Mouse (Mus musculus) midbrain, embryonic 10.5 days (tissue): ENCODE measurements around the gene Olfr525. TPM values are rescaled to one million over a fixed set of nuclear protein-coding genes. Genes with fewer than 3 reads are reported as not detected.

Experiments
- DNase-seq: peaks from one replicate; pipeline ENCODE4 v3.0.0-alpha.2; 2017; ENCODE audit warnings: low spot score
- H3K27ac ChIP-seq: fragments of 300-500 bp; sonication (generic); replicated peaks from 2 replicates; pipeline ENCODE4 v1.5.1; 2016; ENCODE audit warnings: mild to moderate bottlenecking
- H3K27me3 ChIP-seq: fragments of 300-500 bp; sonication (generic); 2 replicates; pipeline ENCODE4 v1.6.1; 2016; ENCODE audit warnings: low read depth, mild to moderate bottlenecking; ENCODE audit not compliant: poor library complexity, severe bottlenecking
- H3K36me3 ChIP-seq: fragments of 300-500 bp; sonication (generic); 2 replicates; pipeline ENCODE4 v1.6.1; 2016; ENCODE audit warnings: mild to moderate bottlenecking, moderate library complexity
- H3K4me1 ChIP-seq: fragments of 300-500 bp; sonication (generic); 2 replicates; pipeline ENCODE4 v1.6.1; 2016
- H3K4me3 ChIP-seq: fragments of 300-500 bp; sonication (generic); 2 replicates; pipeline ENCODE4 v1.5.1; 2016; ENCODE audit warnings: mild to moderate bottlenecking, moderate library complexity
- H3K9me3 ChIP-seq: fragments of 300-500 bp; sonication (generic); replicated peaks from 2 replicates; pipeline ENCODE4 v1.6.1; 2016; ENCODE audit warnings: mild to moderate bottlenecking
- WGBS: fragments of 180-500 bp; shearing (Covaris S2); methylation state at CpG from one replicate; pipeline ENCODE4 v1.1.7; 2016; 5-methylcytosine and 5-hydroxymethylcytosine counted together
- polyA plus RNA-seq: library from polyadenylated mRNA; unstranded; fragments of >200 nt; fragmentation: Nextera tagmentation; extraction: Ambion mirVana; gene quantifications from 2 replicates; pipeline ENCODE4 v1.2.1, GENCODE M21; 2016

Olfr525 gene
- polyA plus RNA-seq, result not detected in 2 replicates

DNA sequence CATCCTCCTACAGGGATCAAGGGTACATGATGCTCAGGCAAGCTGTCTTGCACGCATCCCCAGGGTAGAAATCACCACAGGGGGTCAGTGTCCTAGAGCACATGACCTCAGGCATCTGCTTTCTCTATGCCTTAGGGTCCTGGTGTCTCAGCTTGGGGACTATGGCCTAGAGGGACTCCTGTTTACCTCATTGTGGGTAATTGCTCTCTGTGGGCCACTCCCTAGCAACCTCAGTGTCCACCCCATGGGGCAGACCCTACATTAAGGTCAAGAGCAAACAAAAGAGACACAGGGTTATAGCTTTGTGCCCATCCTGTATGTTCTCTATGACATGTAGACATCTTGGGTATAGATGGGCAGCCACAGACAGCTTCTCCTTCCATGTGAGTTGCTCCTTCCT is at the start of gene Olfr525:
Olfr525 (plus strand) TSS at position 301 of the 400 bp plus-strand sequence.
- DNase-seq, result no peak
- Histone ChIP-seq H3K9me3 (no peaks in the 10 kb centered on the region), H3K36me3 (no peaks in the 10 kb centered on the region), H3K27me3 (no peaks in the 10 kb centered on the region), H3K27ac (no peak within 1 kb of the TSS), H3K4me1 (no peaks in the 10 kb centered on the region), H3K4me3 (no peak within 1 kb of the TSS)
- WGBS, result 62% methylated on average over 1 of the region's 1 CpGs

DNA sequence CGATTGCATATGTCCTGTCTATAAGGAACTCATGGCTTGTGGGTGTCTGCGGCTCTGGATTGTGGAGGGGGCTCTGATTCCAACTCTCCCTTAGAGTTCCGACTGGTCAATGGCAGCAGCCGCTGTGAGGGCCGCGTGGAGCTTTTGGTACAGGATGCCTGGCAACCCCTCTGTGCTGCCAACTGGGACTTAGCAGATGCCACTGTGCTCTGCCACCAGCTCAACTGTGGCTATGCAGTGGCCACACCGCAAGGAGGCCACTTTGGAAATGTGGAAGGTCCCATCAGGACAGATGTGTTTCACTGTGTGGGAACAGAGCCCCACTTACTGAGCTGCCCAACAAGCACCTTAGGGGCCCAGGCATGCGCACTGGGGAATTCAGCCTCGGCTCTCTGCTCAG is 24.9 kb upstream of the Olfr525 start:
- H3K4me1 ChIP-seq, result no peaks in the 10 kb centered on the region
- no peak for DNase-seq
- no peak overlapping the region for H3K4me3 ChIP-seq
- no peaks in the 10 kb centered on the region for H3K9me3 ChIP-seq
- no peaks in the 10 kb centered on the region for H3K27me3 ChIP-seq
- 91% methylated on average over 9 of the region's 9 CpGs for WGBS
- no peaks in the 10 kb centered on the region for H3K36me3 ChIP-seq
- no peak overlapping the region for H3K27ac ChIP-seq

DNA sequence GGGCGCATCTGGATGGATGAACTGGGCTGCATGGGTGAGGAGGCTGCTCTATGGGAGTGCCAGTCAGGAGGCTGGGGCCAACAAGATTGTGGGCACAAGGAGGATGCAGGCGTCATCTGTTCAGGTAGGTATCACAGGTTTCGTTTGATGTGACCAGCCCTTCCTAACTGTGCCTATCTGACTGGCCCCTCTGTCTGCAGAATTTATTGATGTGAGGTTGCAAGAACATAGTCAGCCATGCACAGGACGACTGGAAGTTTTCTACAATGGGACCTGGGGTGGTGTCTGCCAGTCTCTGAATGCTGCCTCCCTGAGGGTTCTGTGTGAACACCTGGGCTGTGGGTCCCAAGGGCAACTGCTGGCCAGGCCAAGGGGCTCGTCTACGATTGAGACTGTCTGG is 23.8 kb upstream of the Olfr525 start:
- Histone ChIP-seq H3K4me3 (no peak overlapping the region), H3K4me1 (no peaks in the 10 kb centered on the region), H3K27ac (no peak overlapping the region), H3K9me3 (no peaks in the 10 kb centered on the region), H3K36me3 (no peaks in the 10 kb centered on the region), H3K27me3 (no peaks in the 10 kb centered on the region)
- no peak for DNase-seq
- WGBS, result 86% methylated on average over 6 of the region's 6 CpGs

DNA sequence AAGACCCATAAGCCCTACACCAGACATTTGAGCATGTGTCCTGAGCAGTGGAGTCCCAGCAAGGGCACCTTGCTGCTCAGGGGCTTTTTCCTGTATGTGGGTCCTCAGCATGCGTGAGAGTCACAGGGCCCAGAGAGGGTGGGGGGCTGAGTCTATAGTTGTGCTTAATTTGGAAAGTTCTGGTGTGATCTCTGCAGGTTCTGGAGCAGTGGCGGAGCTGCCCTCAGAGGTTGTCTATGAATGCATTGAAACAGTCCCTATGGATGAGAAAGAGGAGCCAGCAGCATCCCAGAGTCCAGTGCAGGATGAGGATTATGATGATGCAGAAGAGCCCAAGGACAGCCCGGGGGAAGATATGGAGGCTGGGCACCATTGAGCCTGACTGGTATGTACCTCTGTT is 21.2 kb upstream of the Olfr525 start:
- no peaks in the 10 kb centered on the region for H3K36me3 ChIP-seq
- WGBS, result 87% methylated on average over 3 of the region's 3 CpGs

DNA sequence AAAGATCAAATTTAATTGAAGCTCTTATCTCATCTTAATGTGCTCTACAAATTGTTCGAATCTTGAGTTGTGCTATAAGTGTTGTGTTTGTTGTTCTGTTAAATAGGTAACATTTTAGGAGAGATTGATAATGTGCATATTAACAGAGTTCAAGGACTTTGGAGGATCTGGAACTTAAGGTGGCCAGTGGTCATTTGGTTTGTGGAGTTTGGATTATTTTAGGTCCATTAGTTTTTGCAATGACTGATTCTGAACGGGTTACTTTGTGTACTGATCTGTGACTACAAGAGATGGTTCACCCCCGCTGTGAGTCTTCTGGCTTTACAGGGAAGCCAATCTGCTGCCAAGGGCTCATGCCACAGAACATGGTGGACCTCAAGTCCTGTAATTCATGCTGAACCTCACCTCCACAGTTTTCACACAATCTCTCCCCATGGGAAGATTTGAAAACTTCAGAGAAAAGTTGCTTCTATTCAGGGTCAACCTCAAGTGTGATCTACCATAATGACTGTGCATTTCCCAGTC is 735 bp upstream of the Olfr525 start:
- H3K9me3 ChIP-seq, result no peaks in the 10 kb centered on the region
- no peak for DNase-seq
- no peaks in the 10 kb centered on the region for H3K4me1 ChIP-seq
- WGBS, result 81% methylated on average over 3 of the region's 3 CpGs
- no peaks in the 10 kb centered on the region for H3K36me3 ChIP-seq
- no peak overlapping the region for H3K27ac ChIP-seq
- no peak overlapping the region for H3K4me3 ChIP-seq
- no peaks in the 10 kb centered on the region for H3K27me3 ChIP-seq

More for the DNA sequence above, 21.2 kb upstream of the Olfr525 start:
- Histone ChIP-seq H3K4me3 (no peak overlapping the region), H3K27ac (no peak overlapping the region), H3K9me3 (no peaks in the 10 kb centered on the region), H3K27me3 (no peaks in the 10 kb centered on the region), H3K4me1 (no peaks in the 10 kb centered on the region)
- no peak for DNase-seq

DNA sequence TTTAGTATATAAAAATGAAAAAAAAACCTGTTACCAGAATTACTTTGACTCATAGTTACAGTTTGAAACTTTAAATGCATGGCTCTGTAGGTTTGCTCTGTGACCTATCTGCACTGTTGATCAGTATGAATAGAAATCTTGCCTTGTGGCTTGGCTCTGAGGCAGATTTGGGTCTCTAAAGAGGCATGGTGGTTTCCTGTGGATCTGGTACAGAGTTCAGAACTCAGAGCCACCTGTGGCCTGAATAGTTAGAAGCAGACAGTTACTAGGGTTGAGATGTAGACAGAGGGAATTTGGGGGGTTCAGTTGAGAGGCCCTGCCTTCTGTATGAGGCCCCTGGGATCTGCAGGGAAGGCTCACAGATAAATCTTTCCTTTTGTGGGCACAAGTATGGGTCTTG is 477 bp downstream of the Olfr525 start:
- Histone ChIP-seq H3K36me3 (no peaks in the 10 kb centered on the region), H3K4me1 (no peaks in the 10 kb centered on the region), H3K27ac (no peak overlapping the region), H3K9me3 (no peaks in the 10 kb centered on the region), H3K27me3 (no peaks in the 10 kb centered on the region), H3K4me3 (no peak overlapping the region)
- DNase-seq, result no peak

DNA sequence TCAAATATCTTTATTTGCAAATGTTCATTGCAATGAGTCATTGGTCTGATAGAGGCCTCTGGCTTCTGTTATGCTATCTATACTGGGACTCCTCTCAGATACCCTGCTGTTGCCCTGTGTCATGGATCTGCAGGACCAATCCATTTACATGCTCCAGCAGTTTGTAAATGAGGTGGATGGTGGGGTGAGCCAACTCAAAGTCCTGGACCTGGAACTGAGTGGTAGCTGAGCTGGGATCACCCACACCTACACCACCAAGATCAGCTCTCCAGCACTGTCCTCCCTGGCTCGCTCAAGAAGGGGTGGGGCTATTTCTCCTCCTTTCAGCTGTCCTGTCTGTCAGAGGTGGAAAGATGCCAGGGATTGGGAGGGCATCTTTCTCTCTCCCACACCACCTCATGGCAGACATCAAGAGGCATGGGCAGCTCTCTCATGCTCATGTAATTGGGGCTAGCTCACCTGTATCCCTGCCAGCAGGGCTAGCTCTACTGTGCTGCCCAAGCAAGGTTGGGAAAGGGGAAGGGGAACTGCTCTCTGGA is 9.2 kb downstream of the Olfr525 start:
- WGBS, result 53% methylated on average over 1 of the region's 1 CpGs
- Histone ChIP-seq H3K9me3 (no peaks in the 10 kb centered on the region), H3K4me1 (no peaks in the 10 kb centered on the region), H3K36me3 (no peaks in the 10 kb centered on the region), H3K4me3 (no peak overlapping the region), H3K27me3 (no peaks in the 10 kb centered on the region), H3K27ac (no peak overlapping the region)
- DNase-seq, result no peak

DNA sequence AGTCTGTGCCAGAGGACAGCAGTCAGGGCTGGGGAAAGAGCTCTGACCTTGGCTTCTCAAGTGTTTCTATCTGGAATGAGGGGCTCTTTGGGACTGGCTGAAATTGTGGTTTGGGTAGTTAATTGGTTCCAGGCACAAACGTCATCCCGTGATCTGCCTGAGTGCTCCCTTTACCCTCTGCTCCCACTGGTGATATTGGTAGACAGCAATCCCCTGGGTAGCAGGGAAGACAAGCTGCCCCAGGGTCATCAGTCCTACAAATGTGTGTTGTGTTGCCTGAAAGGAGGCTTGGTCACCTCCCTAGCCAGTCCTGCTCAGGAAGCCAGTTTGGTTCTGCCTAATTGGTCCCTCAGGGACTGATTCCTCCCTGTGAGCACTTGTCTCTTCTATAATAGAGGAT is 13.1 kb downstream of the Olfr525 start, which contains the start of gene Olfr527:
Olfr527 (plus strand) TSS at position 301 of the 400 bp plus-strand sequence.
- no peaks in the 10 kb centered on the region for H3K36me3 ChIP-seq
- H3K4me3 ChIP-seq, result no peak within 1 kb of the TSS
- no peaks in the 10 kb centered on the region for H3K27me3 ChIP-seq
- H3K4me1 ChIP-seq, result no peaks in the 10 kb centered on the region
- WGBS, result 77% methylated on average over 2 of the region's 2 CpGs
- H3K27ac ChIP-seq, result no peak within 1 kb of the TSS
- H3K9me3 ChIP-seq, result no peaks in the 10 kb centered on the region
- no peak for DNase-seq

DNA sequence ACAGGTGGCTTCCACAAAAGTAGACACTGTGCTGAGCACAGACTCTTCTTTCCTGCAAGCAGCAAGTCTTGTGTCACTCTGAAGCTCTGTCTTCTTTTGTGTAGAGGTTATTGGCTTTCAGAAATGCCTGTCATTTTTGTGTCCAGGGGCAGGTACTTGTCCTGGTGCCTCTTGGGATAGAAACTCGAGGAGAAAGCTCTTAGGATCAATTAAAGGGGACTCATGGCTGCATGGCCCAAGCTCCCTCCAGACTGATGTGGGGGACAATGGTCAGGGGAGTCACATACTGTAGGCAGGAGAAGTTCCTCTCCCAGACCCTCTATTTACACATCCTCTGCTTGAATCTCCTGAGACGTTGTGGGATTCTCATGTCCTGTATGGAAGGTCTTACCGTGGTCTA is 40.9 kb downstream of the Olfr525 start, which contains the start of gene Olfr60:
Olfr60 (minus strand) TSS at position 101 of the 400 bp plus-strand sequence.
- Histone ChIP-seq H3K4me3 (no peak within 1 kb of the TSS), H3K4me1 (no peaks in the 10 kb centered on the region), H3K27ac (no peak within 1 kb of the TSS), H3K9me3 (no peaks in the 10 kb centered on the region), H3K27me3 (no peaks in the 10 kb centered on the region), H3K36me3 (no peaks in the 10 kb centered on the region)
- no peak for DNase-seq
- WGBS, result 80% methylated on average over 3 of the region's 3 CpGs

DNA sequence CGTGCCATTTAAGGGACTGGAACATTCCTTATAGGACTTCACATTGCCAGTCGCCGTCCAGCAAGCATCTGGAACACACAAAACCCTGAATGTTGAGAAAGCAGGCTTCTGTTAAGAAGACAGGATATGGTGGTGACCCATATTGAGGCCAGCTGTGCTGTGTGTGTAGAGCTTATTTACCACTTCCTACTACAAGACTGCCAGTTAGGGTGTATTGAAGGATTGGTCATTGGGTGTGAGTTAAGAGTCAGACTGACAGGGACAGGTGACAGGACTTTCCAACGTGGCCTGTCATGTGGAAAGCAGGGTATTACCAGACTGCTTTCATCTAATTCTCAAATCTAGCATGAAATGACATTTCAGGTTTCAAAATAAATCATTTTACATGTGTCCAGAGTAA is 53.6 kb downstream of the Olfr525 start:
- no peak overlapping the region for H3K27ac ChIP-seq
- H3K4me1 ChIP-seq, result no peaks in the 10 kb centered on the region
- H3K27me3 ChIP-seq, result no peaks in the 10 kb centered on the region
- no peaks in the 10 kb centered on the region for H3K9me3 ChIP-seq
- whole genome bisulfite sequencing, result 74% methylated on average over 4 of the region's 4 CpGs
- no peaks in the 10 kb centered on the region for H3K36me3 ChIP-seq
- no peak overlapping the region for H3K4me3 ChIP-seq
- no peak for DNase-seq

DNA sequence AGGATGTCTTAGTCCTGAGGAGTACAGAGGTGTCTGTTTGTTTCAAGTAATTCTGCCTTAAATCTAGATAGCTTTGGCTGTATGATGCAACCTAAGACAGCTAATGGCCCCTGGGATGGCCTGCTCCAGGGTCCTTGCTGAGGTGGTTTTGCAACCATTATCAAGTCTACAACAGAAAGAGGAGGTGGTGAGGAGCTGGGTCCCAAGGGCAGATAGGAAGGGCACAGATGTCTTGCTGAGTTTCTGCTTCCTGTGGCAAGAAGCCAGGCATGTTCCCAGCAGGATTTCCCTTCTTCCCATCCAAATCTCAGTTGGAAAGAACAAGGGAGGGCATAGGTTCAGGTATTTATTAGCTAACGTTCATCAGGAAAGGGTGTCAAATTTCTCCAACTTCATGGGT is 55.6 kb downstream of the Olfr525 start, which contains the start of gene Olfr530:
Olfr530 (minus strand) TSS at position 101 of the 400 bp plus-strand sequence.
- no peaks in the 10 kb centered on the region for H3K4me1 ChIP-seq
- no peak within 1 kb of the TSS for H3K4me3 ChIP-seq
- WGBS, result 74% methylated on average over 1 of the region's 1 CpGs
- DNase-seq, result no peak
- H3K27ac ChIP-seq, result no peak within 1 kb of the TSS
- no peaks in the 10 kb centered on the region for H3K9me3 ChIP-seq
- no peaks in the 10 kb centered on the region for H3K27me3 ChIP-seq
- no peaks in the 10 kb centered on the region for H3K36me3 ChIP-seq

DNA sequence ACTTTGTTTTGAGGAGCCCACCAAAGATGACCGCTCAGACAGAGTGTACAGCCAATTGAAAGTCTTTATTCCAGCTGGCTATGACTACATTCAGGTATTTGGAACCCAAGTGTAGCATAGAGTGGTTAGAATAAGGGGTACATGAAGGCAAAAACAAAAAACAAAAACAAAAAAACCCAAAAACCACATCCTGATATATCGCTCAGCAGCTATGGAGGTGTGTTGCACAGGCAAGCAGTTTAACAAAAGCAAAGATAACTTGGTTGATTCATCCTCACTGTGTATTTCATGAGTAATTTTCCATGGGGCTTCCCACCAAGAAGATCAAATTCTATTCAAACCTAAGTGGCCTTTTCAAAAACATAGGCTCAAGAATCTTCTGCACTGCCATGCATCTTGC is 56.3 kb downstream of the Olfr525 start:
- Histone ChIP-seq H3K27ac (no peak overlapping the region), H3K36me3 (no peaks in the 10 kb centered on the region), H3K4me3 (no peak overlapping the region), H3K4me1 (no peaks in the 10 kb centered on the region), H3K27me3 (no peaks in the 10 kb centered on the region), H3K9me3 (no peaks in the 10 kb centered on the region)
- 96% methylated on average over 2 of the region's 2 CpGs for WGBS
- DNase-seq, result no peak
